Mouse (Mus musculus) effector memory CD4-positive, alpha-beta T cell, adult 7 months (primary cell): ENCODE measurements around the gene Osbpl11. TPM values are rescaled to one million over a fixed set of nuclear protein-coding genes. Genes with fewer than 3 reads are reported as not detected.

ENCODE experiments used
- polyA plus RNA-seq: library from polyadenylated mRNA; unstranded; fragments of 100-300 nt; shearing (Covaris generic); gene quantifications from one replicate; pipeline ENCODE4 v1.2.1, GENCODE M21; 2017

The Osbpl11 gene
- polyA plus RNA-seq, result 23.4 TPM

GRCm38 (mm10) chr16:33184901-33185260 lies at the start of gene Osbpl11:
Gene Osbpl11, plus strand, starts transcription at chr16:33185071.

GRCm38 (mm10) chr16:33251194-33252051 lies 66.6 kb downstream of the Osbpl11 start, which contains the start of gene Snx4:
Gene Snx4, plus strand, starts transcription at chr16:33251442.

Other genes with a start within 250 kb of the Osbpl11 start
- gene Iqcg, start 128.9 kb upstream of the Osbpl11 start, polyA plus RNA-seq, result 1.9 TPM
- 613 TPM for gene Rpl35a, start 128.6 kb upstream of the Osbpl11 start, polyA plus RNA-seq
- gene Lmln, start 122.5 kb upstream of the Osbpl11 start, polyA plus RNA-seq, result 1.5 TPM
- 70.8 TPM for gene Snx4, start 66.4 kb downstream of the Osbpl11 start, polyA plus RNA-seq
- 72.9 TPM for gene Zfp148, start 195.8 kb downstream of the Osbpl11 start, polyA plus RNA-seq